Mouse (Mus musculus) liver, embryonic 14.5 days (tissue): Measurements from ENCODE around the gene Cd5.

ENCODE experiments used
- CTCF ChIP-seq: IDR thresholded peaks from 2 replicates; pipeline ENCODE4 v1.5.1; 2016; ENCODE audit warnings: antibody characterized with exemption, low read depth, control low read depth
- EP300 ChIP-seq: IDR thresholded peaks from 2 replicates; pipeline ENCODE4 v1.6.1; 2016; ENCODE audit warnings: antibody characterized with exemption, low read depth

GRCm38 (mm10) chr19:10695801-10696200 is 43.0 kb downstream of the Cd5 start:
- TF ChIP-seq CTCF, result no peak
- no peak for TF ChIP-seq EP300
